Mouse (Mus musculus) activated CD4-positive, CD25-positive, alpha-beta regulatory T cell, adult 4 months (primary cell): ENCODE data around the gene Aig1. TPM values are rescaled to one million over a fixed set of nuclear protein-coding genes. Genes with fewer than 3 reads are reported as not detected.

Experiments
- ATAC-seq: one replicate; pipeline ENCODE4 v1.8.0; 2017
- polyA plus RNA-seq, 2 experiments: library from polyadenylated mRNA; unstranded; fragments of 100-300 nt; shearing (Covaris generic); gene quantifications; one replicate each; pipeline ENCODE4 v1.2.1; 2017

Gene Aig1
- polyA plus RNA-seq, 2 experiments from 2014 or later, result 15.6 to 19.7 TPM

GRCm38 (mm10) chr10:13775411-13775810 lies 93.4 kb downstream of the Aig1 start:
- ATAC-seq, result no peak

DNA sequence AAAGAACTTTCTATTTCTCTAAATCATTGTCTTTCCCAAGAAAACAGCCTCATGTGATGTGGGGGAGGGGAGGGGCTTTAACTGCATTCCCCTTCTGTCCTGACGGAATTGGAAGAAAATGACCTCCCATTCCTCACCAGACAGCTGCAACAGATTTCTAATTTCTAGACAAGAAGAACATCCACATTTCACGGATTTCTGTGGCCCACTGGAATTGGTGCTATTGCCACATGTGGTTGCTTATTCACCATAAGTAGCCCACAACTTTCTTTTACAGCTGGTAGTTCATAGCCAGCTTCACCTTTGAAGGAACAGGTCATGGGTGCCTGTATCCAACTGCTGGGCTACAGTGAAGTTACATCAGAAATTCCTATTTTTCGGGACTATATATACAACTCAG lies 93.9 kb downstream of the Aig1 start:
- ATAC-seq, result no peak

- no peak for ATAC-seq
Observed at GRCm38 (mm10) chr10:13770720-13771119, 98.1 kb downstream of the Aig1 start.

GRCm38 (mm10) chr10:13769789-13770188 lies 99.0 kb downstream of the Aig1 start:
- ATAC-seq, result no peak

- no peak for ATAC-seq
Observed at GRCm38 (mm10) chr10:13768866-13769265, 99.9 kb downstream of the Aig1 start.

DNA sequence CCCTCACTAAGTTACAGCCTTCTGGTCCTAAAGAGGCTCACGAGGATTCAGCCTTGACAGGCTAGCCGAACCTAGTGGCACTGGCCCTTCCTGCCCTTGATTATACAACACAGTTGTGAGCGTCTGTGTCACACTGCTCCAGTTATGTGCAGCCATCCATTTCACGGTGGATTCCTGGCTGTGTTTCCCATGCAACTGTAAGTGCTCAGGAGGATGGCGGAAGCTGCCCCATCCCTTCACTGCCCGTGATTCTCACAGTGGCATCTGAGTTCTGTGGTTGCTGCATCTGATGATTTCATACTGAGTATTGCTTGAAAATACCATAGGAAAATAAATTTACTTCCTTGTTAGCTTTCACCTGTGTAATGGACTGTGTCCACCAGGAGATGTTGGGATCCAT lies 101.7 kb downstream of the Aig1 start:
- no peak for ATAC-seq

DNA sequence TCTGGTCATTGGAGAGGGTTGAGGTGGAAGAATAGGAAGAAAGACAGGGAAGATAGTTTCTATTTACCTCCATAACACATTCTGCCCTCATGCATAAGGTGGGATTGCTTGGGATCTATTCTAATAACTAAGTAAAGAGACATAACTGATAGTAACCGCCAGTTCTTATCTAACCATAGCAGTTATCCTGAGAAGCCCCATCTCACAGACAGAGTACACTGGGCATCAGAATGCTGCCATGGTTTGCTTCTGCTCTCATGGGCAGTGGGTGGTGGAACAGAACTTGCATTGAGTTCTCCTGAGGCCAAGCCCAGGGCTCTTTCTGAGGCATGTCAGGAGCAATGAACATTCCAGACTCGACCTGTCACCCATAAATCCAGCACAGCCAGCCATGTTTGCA lies 105.6 kb downstream of the Aig1 start:
- ATAC-seq, result no peak

DNA sequence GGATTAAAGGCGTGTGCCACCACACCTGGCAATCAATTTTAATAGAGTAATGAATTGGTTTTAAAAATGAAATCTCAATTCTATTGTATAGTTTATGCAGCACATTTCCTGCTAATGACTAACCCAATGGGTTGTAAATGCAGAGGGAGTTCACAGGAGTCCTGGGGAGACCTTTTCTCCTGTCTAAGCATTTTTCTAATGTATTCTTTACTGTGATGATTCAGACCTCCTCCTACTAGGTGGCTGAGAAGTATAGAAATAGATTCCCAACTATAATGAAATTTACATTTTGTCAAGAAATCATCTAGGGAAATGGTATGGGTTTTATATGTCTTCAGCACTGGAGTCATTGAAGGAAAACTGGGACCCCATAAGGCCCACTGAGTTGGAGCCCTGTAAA lies 114.1 kb downstream of the Aig1 start:
- no peak for ATAC-seq

GRCm38 (mm10) chr10:13753777-13754176 lies 115.0 kb downstream of the Aig1 start:
- no peak for ATAC-seq

DNA sequence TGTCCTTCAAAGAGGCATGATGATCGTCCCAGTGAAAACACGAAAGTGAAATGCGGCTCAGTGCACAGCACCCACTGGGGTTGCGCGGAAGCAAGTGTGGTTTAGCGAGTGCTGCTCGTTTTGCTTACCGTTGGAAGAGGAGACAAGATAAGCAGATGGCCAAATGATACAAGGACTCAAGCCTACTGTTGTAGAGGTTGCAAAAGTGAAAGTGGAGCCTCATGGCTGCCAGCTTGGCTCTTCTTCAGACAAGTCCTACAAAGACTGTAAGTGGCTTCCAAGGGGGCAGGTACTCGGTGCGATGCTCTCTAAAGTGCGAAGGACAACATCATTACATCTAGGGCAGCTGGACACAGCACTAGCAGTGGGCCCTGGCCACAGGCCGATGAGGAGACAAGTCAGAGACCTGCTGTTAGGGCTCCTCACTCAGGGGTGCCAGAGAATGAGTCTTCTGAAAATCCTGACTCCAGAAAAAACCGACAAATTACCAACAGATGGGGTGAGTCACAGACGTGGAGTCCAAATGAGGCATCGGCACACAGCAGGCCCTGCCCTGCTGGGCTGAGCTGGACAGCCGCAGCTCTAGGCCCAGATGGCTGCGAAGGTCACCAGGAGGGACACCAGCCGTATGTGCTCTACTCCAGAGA lies 129.2 kb downstream of the Aig1 start:
- ATAC-seq, result no peak

DNA sequence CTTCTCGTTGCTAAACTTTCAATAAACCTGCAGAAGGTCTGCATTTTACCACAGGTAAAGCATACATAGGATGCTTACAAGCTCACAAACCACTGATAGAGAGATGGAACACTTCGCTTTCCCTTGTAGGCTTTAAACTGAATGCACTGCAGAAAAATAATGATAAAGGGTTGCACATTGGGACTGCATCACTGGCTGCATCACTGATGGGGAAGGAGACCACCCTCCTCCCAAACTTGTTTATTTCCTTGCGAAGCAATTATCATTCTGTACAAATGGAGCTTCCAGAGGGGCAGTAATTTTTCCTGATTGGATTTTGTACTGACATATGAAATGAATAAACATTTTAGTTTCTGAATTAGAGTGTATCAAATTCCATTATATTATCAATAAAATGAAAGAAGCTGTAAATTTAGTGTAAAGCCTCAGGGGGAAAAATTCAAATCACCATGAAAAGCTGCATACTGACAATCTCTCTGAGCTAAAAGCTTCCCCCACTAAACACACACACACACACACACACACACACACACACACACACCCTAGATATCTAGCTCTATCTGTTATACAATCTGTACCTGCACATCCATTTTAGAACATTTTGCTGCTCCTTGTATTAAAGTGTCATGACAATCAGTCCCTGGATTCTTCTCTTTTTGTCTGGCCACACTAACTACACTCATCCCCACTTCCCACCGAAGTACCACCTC lies 138.6 kb downstream of the Aig1 start:
- no peak for ATAC-seq

GRCm38 (mm10) chr10:13727676-13728075 lies 141.1 kb downstream of the Aig1 start:
- ATAC-seq, result no peak

DNA sequence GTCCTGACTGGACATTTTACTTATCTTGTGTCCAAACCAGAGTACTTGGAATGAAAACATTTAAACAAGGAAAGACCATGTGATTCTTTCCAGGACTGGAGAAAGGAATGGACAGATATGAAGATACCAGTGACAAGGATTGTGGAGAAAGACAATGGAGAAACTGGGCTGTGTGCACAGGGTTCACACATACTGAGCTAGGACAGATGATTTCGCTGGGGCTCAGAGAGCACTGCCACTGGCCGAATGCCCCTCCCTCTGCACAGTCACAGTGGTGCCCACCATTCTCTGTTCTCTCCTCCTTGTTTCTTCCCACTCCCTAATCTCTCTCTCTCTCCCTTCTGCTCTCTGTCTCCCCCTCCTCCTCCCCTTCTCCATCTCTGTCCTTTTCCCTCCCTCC lies 142.6 kb downstream of the Aig1 start:
- ATAC-seq, result no peak

DNA sequence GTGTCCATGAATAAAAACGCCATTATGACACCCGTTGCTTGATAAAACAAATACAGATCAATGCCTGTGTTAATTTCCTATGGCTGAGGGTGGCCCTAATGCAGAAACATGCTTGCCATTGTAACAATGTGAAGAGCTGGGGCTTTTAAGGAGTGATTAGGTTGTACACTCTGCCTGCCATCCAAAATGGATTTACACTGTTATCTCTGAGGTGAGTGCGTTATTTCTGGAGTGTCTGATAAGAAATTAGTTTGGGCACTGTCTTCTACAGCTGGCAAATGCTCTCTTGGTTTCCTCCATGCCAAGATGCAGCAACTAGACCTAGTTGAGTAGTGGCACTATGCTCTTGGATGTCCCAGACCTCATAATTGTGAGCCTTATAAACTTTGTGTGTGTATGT lies 143.5 kb downstream of the Aig1 start:
- no peak for ATAC-seq

- ATAC-seq, result no peak
Observed at GRCm38 (mm10) chr10:13716132-13716531, 152.6 kb downstream of the Aig1 start.

DNA sequence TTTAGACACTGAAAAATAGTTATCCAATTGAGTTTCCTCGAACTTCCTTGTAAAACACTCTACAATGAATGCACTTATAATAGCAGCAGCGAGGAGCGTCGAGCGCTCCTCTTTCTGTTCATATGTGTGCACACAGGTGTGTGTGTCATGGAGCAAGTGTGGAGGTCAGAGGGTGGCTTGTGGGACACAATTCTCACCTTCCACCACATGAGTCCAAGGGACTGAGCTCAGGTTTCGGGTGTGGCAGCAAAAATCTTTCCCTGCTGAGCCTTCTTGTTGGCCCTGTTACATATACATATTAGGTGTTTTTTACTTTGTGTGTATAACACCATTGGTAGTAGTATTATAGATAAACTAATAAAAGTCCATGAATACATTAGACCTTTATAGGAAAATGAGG lies 153.2 kb downstream of the Aig1 start:
- ATAC-seq, result no peak

DNA sequence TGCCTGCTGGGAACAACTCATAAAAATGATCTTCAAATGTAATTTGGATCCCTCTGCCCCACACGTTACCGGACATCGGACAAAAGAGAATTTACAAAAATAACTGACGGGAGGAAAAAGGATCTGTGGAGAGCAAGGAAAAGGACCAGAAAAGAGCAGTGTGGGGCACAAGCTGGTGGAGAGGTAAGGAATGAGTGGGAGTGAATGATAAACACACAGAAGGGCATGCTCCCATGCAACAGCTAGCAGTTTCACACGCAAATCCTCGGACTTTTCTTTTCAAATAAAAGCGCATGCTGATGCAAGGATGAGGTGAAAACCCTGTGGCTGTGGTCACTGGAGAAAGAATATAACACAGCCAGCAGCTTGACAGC lies 153.9 kb downstream of the Aig1 start:
- no peak for ATAC-seq

DNA sequence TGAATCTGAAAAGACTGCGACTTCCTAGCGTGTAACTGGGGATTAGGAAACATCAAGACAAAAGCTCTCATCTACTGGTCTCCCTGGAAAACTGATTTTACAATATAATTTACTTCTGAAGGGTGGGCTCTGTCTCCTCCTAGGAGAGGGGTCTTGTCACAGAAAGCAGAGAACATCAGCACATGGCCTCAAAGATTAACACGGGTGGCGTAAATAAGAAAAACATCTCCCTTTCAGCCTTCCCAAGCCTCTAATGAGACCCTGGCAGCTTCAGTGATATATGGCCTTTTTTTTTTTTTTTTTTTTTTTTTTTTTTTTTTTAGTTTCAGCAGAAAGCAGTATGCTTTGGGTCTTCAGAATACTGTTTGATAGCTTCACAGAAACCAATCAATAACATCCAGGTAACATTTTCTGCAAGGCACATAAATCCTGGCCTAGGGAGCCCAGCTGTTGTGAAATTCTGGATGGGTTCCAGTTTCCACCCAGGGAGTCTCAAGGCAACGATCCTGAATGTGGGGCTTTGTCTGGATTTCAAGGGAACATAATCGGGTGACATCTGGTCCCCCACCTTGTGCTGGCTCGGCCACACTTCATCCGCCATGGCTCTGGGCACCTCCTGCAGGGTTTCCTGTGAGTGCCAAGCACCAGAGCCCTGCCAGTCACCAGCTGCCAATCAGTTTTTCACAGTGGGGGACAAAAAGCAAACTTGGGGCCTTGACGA lies 154.4 kb downstream of the Aig1 start:
- ATAC-seq, result no peak

GRCm38 (mm10) chr10:13713711-13714110 lies 155.1 kb downstream of the Aig1 start:
- no peak for ATAC-seq

DNA sequence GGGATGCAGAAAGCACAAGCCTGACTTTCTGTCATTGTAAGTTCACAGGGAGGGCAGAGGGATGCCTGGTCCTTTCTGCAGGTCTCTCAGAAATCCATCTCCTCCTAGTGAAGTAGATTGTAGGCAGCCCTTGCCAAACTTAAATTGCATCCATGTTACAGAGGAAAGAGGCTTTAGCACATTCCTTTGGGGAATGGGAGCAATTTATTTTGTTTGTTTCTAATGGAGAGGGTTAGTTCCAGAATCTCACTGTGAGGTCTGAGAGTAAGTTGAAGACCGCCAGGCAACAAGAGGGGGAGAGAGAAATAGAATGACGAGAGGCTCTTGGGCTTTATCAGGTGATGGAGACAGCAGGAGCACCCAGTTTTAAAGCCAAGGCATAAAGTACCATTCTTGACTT lies 155.7 kb downstream of the Aig1 start:
- ATAC-seq, result no peak

DNA sequence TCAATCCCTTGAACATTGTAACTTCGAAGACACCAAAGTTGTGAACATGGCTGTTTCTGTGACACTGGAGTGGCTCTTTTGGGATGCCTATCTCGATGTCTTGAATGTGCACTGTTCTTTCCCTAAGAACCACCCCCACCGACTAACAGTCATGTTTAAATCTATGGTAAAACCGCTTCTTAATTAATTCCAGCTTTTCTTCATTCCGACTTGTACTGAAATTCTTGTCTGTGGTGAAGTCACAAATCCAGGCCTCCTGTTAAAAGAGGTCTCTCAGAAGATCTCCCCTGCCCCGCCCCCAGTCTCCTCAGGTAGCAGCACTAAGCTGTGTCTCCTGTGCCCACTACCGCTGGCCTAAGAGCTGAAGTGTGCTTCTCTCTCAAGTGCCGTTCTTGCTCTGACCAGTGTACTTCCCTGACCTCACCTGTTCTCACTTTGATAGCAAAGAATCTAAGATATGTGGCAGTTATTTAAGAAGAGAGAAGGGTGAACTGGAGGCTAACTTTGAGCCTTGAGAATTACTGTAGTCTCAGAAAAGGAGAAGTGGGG lies 157.4 kb downstream of the Aig1 start:
- no peak for ATAC-seq

DNA sequence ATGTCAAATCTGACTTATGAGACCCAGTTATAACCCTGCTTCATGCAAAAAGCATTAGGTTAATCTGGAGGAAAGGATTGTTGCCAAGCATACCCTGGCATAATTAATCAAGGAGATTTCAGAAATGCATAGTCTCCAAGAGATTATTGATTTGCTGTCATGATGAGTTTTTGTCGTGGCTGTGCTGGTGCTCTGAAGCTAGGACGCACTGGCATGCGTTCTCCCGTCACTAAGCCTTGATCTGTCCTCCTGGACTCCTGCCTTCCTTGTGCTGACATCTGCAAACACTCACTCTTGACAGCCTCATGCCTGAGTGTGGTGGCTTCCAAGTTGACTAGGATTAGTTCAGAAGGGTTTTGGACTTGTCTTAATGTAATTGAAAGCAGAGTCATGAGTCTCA lies 163.0 kb downstream of the Aig1 start:
- ATAC-seq, result no peak

DNA sequence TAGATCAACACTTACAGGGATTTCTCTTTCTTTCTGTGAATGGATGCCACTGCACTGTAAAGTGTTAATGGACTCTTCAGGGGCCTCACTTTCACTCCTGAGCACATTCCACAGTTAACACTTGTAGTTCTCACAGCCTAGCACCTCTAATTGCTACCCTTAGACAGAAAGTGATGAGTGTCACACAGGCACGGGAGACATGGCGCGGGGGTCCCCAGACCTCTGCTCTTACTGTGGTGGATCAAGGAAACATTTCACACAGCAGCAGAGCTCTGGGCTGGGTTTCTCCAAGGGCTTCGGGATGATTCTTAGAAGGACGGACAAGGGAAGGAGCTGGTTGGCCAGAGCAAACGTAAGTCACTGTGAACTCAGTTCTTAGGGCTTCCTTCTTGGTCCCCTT lies 166.1 kb downstream of the Aig1 start:
- ATAC-seq, result no peak

- ATAC-seq, result no peak
Observed at GRCm38 (mm10) chr10:13702043-13702442, 166.7 kb downstream of the Aig1 start.
